Mouse (Mus musculus) limb, embryonic 13.5 days (tissue): ENCODE measurements at regions not wholly inside any gene's neighbourhood (a gene's known extent, or its start where the extent isn't known, plus 50 kb on each side); places are given as distances from the start of the nearest gene placed in this dataset.
A peak's percentile ranks its signal among the peaks of the same experiment; 100 is the strongest.

Experiments used
- ATAC-seq: fragments of 200-750 bp; cut with Nextera tagmentation; 2 replicates; pipeline ENCODE4 v1.8.0; 2017; ENCODE audit warnings: low read depth, moderate number of reproducible peaks, moderate TSS enrichment; ENCODE audit not compliant: low FRiP score
- H3K27ac ChIP-seq: fragments of 300-500 bp; sonication (generic); 2 replicates; pipeline ENCODE4 v1.5.1; 2015; ENCODE audit warnings: inconsistent platforms, mild to moderate bottlenecking, moderate library complexity
- H3K27me3 ChIP-seq: fragments of 300-500 bp; sonication (generic); 2 replicates; pipeline ENCODE4 v1.6.1; 2015; ENCODE audit warnings: mild to moderate bottlenecking, inconsistent platforms
- H3K36me3 ChIP-seq: fragments of 300-500 bp; sonication (generic); 2 replicates; pipeline ENCODE4 v1.6.1; 2015; ENCODE audit warnings: inconsistent platforms, mild to moderate bottlenecking, moderate library complexity
- H3K4me1 ChIP-seq: fragments of 300-500 bp; sonication (generic); 2 replicates; pipeline ENCODE4 v1.6.1; 2015; ENCODE audit warnings: inconsistent platforms
- H3K4me2 ChIP-seq: fragments of 300-500 bp; sonication (generic); replicated peaks from 2 replicates; pipeline ENCODE4 v1.6.1; 2015; ENCODE audit warnings: inconsistent platforms, mild to moderate bottlenecking, moderate library complexity
- H3K4me3 ChIP-seq: fragments of 300-500 bp; sonication (generic); 2 replicates; pipeline ENCODE4 v1.5.1; 2015; ENCODE audit warnings: moderate library complexity, mild to moderate bottlenecking, inconsistent platforms
- H3K9ac ChIP-seq: fragments of 300-500 bp; sonication (generic); 2 replicates; pipeline ENCODE4 v1.6.1; 2015; ENCODE audit warnings: mild to moderate bottlenecking, inconsistent platforms
- H3K9me3 ChIP-seq: fragments of 300-500 bp; sonication (generic); 2 replicates; pipeline ENCODE4 v1.6.1; 2016; ENCODE audit warnings: inconsistent platforms
- WGBS: fragments of 180-500 bp; shearing (Covaris S2); methylation state at CpG from one replicate; pipeline ENCODE4 v1.1.7; 2015; 5-methylcytosine and 5-hydroxymethylcytosine counted together

DNA sequence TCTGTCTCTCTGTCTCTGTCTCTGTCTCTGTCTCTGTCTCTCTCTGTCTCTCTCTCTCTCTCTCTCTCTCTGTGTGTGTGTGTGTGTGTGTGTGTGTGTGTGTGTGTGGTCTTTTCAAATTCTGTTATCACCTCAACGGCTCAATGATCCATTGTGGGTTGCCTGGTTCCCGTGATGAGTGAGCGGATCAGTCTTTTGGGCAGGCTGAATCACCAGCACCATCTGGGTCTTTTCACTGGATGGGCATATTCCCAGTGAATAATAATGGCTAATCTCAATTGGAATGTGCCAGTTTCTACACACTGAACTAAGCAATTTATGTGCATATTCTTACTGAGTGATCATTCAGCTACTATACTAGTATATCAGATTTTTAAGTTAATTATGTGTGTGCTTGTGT is 216.4 kb downstream of the Lmx1a start:
- no peak overlapping the region for H3K9ac ChIP-seq

DNA sequence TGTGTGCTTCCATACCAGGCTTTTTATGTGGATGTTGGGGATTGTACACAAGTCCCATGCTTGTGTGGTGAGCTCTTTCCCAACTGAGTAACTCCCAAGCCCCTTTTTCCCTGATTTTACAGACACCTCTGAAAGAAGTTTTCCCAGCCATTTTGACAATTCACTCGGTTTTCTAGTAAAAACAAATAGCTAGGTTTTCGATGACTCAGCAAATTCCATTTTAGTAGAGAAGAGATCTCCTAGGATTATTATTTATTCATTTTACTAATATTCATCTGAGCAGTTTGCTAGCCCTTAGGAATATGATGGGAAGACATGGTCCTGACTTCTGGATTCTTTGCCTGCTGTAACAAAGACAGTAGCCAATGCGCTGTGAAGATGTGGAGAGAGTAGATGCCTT is 223.0 kb downstream of the Lmx1a start:
- Histone ChIP-seq H3K9ac (no peak overlapping the region), H3K4me3 (no peak overlapping the region), H3K27me3 (0 out of 2 replicates have a peak, but pooled peaks cover 3% of the 10 kb centered on the region), H3K27ac (no peak overlapping the region), H3K9me3 (no peaks in the 10 kb centered on the region), H3K36me3 (no peaks in the 10 kb centered on the region), H3K4me2 (no peak overlapping the region), H3K4me1 (0 out of 2 replicates have a peak, but pooled peaks cover 3% of the 10 kb centered on the region)
- 70% methylated on average over 3 of the region's 3 CpGs for WGBS
- no peak for ATAC-seq

More for the DNA sequence above, 216.4 kb downstream of the Lmx1a start:
- no peak overlapping the region for H3K4me3 ChIP-seq
- no peak overlapping the region for H3K4me2 ChIP-seq
- no peaks in the 10 kb centered on the region for H3K4me1 ChIP-seq
- H3K36me3 ChIP-seq: no peaks in the 10 kb centered on the region
- 88% methylated on average over 3 of the region's 3 CpGs for WGBS
- no peaks in the 10 kb centered on the region for H3K9me3 ChIP-seq
- ATAC-seq: no peak
- H3K27me3 ChIP-seq: 0 out of 2 replicates have a peak, but pooled peaks cover 1% of the 10 kb centered on the region
- H3K27ac ChIP-seq: no peak overlapping the region

DNA sequence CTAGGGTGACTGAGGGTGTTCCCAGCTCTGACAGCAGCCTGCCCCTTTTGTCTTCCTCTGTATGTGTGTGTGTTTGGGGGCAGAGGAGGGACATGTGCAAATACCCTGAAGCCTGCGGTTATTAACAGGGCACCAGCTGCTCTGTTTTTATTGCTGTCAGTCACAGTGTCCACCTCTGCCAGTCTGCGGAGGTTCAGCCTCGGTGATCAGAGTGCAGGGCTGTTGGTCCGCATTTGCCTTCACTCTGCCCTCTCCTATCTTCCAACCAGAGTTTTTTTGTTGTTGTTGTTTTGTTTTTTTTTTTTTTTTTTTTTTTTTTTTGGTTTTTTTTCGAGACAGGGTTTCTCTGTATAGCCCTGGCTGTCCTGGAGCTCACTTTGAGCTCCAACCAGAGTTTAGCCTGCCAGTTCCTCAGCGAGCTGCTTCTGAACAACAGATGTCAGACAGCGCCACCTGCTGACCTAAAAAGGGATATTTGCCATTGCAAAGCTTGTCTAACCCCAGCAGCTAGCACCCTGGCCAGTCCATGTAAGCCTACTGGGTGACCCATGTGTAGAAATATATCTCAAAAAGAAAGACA is 226.0 kb downstream of the Lmx1a start:
- ATAC-seq: peak; percentile 82
- no peak overlapping the region for H3K4me2 ChIP-seq
- 0 out of 2 replicates have a peak, but pooled peaks cover 3% of the 10 kb centered on the region for H3K27me3 ChIP-seq
- no peak overlapping the region for H3K4me3 ChIP-seq
- H3K9me3 ChIP-seq: no peaks in the 10 kb centered on the region
- H3K9ac ChIP-seq: no peak overlapping the region
- 31% methylated on average over 7 of the region's 7 CpGs for WGBS
- no peaks in the 10 kb centered on the region for H3K36me3 ChIP-seq
- 0 out of 2 replicates have a peak, but pooled peaks cover 3% of the 10 kb centered on the region for H3K4me1 ChIP-seq
- no peak overlapping the region for H3K27ac ChIP-seq

DNA sequence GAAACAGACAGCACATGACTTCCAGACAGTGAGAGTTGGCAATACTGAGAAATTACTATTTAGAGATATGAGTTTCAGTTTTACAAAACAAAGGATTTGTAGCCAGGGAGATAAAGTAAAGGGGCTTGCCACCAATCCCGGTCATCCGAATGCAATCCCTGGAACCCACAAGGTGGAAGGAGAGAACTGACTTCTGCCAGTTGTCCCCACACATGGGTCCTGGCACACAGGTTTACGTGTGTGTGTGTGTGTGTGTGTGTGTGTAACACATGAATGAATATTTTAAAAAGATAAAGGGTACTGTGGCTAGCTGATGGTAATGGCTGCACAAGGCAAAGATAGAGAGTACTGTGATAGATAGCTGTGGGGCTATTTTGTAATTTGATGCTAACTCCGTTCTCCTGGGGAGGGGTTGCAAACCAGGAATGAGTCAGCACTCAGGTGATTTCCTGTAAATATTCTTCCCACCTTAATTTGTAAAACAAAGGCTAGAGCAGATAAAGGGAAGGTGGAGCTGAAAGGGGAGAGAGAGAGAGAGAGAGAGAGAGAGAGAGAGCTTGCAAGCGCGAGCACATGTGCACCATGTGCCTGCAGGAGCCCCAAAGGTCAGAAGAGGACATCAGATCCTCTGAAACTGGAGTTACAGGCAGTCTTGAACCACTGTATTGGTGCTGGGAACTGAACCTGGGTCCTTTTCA is 226.7 kb downstream of the Lmx1a start:
- 0 out of 2 replicates have a peak, but pooled peaks cover 3% of the 10 kb centered on the region for H3K27me3 ChIP-seq
- no peaks in the 10 kb centered on the region for H3K9me3 ChIP-seq
- no peak overlapping the region for H3K4me2 ChIP-seq
- ATAC-seq: no peak
- no peak overlapping the region for H3K4me3 ChIP-seq
- H3K27ac ChIP-seq: no peak overlapping the region
- 62% methylated on average over 6 of the region's 6 CpGs for WGBS
- 0 out of 2 replicates have a peak, but pooled peaks cover 3% of the 10 kb centered on the region for H3K4me1 ChIP-seq
- no peaks in the 10 kb centered on the region for H3K36me3 ChIP-seq
- no peak overlapping the region for H3K9ac ChIP-seq

DNA sequence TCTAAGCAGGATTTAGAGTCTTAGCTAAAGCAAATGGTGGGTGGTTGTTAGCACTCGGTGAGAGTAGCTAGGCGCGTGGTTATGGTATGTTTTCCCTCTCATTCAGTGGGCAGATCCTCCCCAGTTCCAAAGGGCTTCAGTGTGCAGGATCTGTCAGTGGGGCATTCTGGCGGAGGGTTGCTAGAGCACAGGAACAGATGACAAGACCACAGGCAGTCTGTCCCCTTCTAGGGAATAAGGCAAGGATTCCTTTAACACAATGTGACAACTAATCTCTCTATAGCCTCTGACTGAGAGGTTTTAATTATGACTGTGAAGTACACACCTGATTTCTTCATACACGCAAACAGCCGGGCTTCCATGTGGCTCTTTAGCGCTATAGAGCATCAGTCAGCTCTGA is 233.9 kb downstream of the Lmx1a start:
- no peak for ATAC-seq
- no peak overlapping the region for H3K9ac ChIP-seq
- H3K4me3 ChIP-seq: no peak overlapping the region
- H3K4me1 ChIP-seq: no peaks in the 10 kb centered on the region
- H3K27ac ChIP-seq: no peak overlapping the region
- H3K27me3 ChIP-seq: peaks cover 14% of the 10 kb centered on the region
- no peaks in the 10 kb centered on the region for H3K9me3 ChIP-seq
- H3K36me3 ChIP-seq: no peaks in the 10 kb centered on the region
- H3K4me2 ChIP-seq: no peak overlapping the region
- 80% methylated on average over 7 of the region's 7 CpGs for WGBS

- WGBS: 14% methylated on average over 4 of the region's 4 CpGs
- H3K4me3 ChIP-seq: no peak overlapping the region
- ATAC-seq: 0 out of 2 replicates have a peak, but pooled peaks have one; percentile 20
- H3K36me3 ChIP-seq: no peaks in the 10 kb centered on the region
- H3K4me2 ChIP-seq: no peak overlapping the region
- no peak overlapping the region for H3K9ac ChIP-seq
- peaks cover 33% of the 10 kb centered on the region for H3K27me3 ChIP-seq
- no peaks in the 10 kb centered on the region; the same call in 1 of the 2 replicates for H3K4me1 ChIP-seq
- no peak overlapping the region for H3K27ac ChIP-seq
- H3K9me3 ChIP-seq: no peaks in the 10 kb centered on the region
Measured at GRCm38 (mm10) chr1:167928060-167928467, 239.0 kb downstream of the Lmx1a start.

DNA sequence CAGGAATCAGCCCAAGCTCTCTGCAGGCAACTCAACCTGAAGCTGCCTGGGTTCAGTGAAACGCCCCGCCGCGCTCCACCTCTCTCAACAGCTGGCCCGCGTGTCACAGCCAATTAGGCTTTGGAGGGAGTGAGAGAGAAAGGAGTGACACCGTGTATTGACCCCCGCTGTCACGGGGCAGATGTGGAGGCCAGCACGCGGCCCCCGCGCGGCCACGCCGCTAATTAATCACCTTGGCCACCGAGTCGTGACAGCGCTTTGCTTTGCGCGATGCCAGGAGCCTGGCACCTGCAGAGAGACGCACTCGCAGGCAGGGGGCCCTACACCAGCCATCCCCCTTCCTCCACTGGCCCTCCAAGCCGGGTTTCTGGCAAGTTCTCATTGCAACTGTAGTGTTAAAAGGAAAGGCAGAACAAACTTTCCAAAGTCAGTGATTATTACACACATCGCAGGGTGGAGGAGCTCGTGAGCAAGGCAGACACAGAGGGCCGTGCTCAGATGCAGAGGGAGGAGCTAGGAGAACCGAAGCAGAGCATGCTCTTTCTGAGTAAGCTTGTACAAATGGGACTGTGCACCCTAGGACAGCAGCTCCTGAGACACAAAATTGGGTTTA is 240.8 kb downstream of the Lmx1a start:
- Histone ChIP-seq H3K4me1 (no peaks in the 10 kb centered on the region; the same call in 1 of the 2 replicates), H3K36me3 (no peaks in the 10 kb centered on the region), H3K27me3 (peaks cover 30% of the 10 kb centered on the region), H3K4me2 (peak overlapping the region; percentile 89), H3K27ac (no peak overlapping the region), H3K9me3 (no peaks in the 10 kb centered on the region), H3K9ac (peak overlapping the region; percentile 62), H3K4me3 (peak overlapping the region; percentile 48)
- under 1% methylated on average over 28 of the region's 28 CpGs for WGBS
- peak; percentile 74 for ATAC-seq

- no peaks in the 10 kb centered on the region for H3K9me3 ChIP-seq
- H3K27me3 ChIP-seq: peaks cover 26% of the 10 kb centered on the region
- no peak overlapping the region for H3K4me3 ChIP-seq
- H3K9ac ChIP-seq: no peak overlapping the region
- H3K36me3 ChIP-seq: no peaks in the 10 kb centered on the region
- WGBS: 38% methylated on average over 2 of the region's 2 CpGs
- no peak overlapping the region for H3K27ac ChIP-seq
- no peak for ATAC-seq
- H3K4me2 ChIP-seq: no peak overlapping the region
- no peaks in the 10 kb centered on the region; the same call in 1 of the 2 replicates for H3K4me1 ChIP-seq
Measured at GRCm38 (mm10) chr1:167932088-167932487, 243.1 kb downstream of the Lmx1a start.

DNA sequence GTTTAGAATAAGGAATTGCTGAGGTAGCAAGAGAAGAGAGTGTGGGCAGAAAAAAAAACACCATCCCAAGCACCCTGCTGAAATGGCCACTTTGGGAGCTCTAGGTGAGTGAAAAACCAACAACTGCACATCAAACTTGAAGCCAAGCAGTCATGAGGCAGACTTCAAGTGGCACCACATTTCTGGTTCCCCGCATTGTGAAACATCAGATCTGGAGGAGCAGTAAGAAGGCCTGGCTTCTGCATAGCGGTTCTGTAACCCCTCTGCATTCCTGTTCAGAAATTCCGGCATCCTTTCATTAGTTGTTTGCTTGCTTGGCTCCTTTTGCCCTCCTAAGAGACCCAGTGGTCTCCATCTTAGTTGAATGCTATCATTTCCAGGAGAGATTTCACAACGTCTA is 247.7 kb downstream of the Lmx1a start:
- Histone ChIP-seq H3K4me3 (no peak overlapping the region), H3K4me2 (no peak overlapping the region), H3K9me3 (no peaks in the 10 kb centered on the region), H3K36me3 (no peaks in the 10 kb centered on the region), H3K4me1 (no peaks in the 10 kb centered on the region), H3K9ac (no peak overlapping the region), H3K27me3 (0 out of 2 replicates have a peak, but pooled peaks cover 3% of the 10 kb centered on the region), H3K27ac (no peak overlapping the region)
- 75% methylated on average over 4 of the region's 4 CpGs for WGBS
- ATAC-seq: no peak

GRCm38 (mm10) chr1:167938176-167938575 is 249.1 kb downstream of the Lmx1a start:
- no peak overlapping the region for H3K9ac ChIP-seq
- ATAC-seq: no peak
- H3K27ac ChIP-seq: no peak overlapping the region
- no peaks in the 10 kb centered on the region for H3K27me3 ChIP-seq
- no peaks in the 10 kb centered on the region for H3K9me3 ChIP-seq
- H3K36me3 ChIP-seq: no peaks in the 10 kb centered on the region
- no peak overlapping the region for H3K4me3 ChIP-seq
- 81% methylated on average over 2 of the region's 2 CpGs for WGBS
- H3K4me2 ChIP-seq: no peak overlapping the region
- H3K4me1 ChIP-seq: peaks cover 2% of the 10 kb centered on the region; the same call in 1 of the 2 replicates

- no peak overlapping the region for H3K9ac ChIP-seq
- no peak overlapping the region for H3K4me2 ChIP-seq
- no peak for ATAC-seq
- no peak overlapping the region for H3K4me3 ChIP-seq
- H3K27ac ChIP-seq: no peak overlapping the region
- peaks cover 2% of the 10 kb centered on the region; the same call in 1 of the 2 replicates for H3K4me1 ChIP-seq
- no peaks in the 10 kb centered on the region for H3K27me3 ChIP-seq
- no peaks in the 10 kb centered on the region for H3K36me3 ChIP-seq
- WGBS: 42% methylated on average over 8 of the region's 8 CpGs
- H3K9me3 ChIP-seq: no peaks in the 10 kb centered on the region
Measured at GRCm38 (mm10) chr1:167942037-167942470, 253.0 kb downstream of the Lmx1a start.

DNA sequence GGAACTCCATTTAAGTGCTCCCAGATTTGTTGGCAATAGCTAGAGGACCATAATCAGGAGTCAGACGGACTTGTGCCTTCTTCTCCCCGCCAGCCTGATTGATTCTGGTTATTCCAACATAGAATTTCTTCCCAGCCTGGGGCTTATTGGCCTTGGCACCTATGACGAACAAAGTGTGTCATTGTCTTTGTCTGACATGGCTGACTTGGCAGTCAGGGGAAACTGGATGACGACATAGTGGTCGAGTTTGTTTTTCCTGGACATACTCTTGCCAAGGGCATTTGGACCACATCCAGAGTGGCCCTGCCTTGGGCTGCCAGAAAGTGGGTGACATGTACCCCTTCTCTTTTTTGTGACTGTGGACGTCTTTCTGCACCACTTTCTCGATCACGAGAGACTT is 254.1 kb downstream of the Lmx1a start:
- H3K9me3 ChIP-seq: no peaks in the 10 kb centered on the region
- no peak overlapping the region for H3K9ac ChIP-seq
- no peaks in the 10 kb centered on the region for H3K27me3 ChIP-seq
- H3K36me3 ChIP-seq: no peaks in the 10 kb centered on the region
- no peak overlapping the region for H3K4me3 ChIP-seq
- H3K4me1 ChIP-seq: peaks cover 2% of the 10 kb centered on the region; the same call in 1 of the 2 replicates
- WGBS: 74% methylated on average over 8 of the region's 8 CpGs
- H3K27ac ChIP-seq: no peak overlapping the region
- ATAC-seq: no peak
- H3K4me2 ChIP-seq: no peak overlapping the region
